Mouse (Mus musculus) ES-Bruce4 (cell line): ENCODE measurements at regions not wholly inside any gene's neighbourhood (a gene's known extent, or its start where the extent isn't known, plus 50 kb on each side); places are given as distances from the start of the nearest gene placed in this dataset.

Source experiments
- EP300 ChIP-seq: IDR thresholded peaks from 2 replicates; pipeline ENCODE4 v1.6.1; 2011; ENCODE audit warnings: low read depth, low read length; ENCODE audit not compliant: insufficient read depth
- POLR2A ChIP-seq: IDR thresholded peaks from one replicate; pipeline ENCODE4 v1.8.1; 2011; ENCODE audit warnings: low read length; ENCODE audit not compliant: insufficient read depth

DNA sequence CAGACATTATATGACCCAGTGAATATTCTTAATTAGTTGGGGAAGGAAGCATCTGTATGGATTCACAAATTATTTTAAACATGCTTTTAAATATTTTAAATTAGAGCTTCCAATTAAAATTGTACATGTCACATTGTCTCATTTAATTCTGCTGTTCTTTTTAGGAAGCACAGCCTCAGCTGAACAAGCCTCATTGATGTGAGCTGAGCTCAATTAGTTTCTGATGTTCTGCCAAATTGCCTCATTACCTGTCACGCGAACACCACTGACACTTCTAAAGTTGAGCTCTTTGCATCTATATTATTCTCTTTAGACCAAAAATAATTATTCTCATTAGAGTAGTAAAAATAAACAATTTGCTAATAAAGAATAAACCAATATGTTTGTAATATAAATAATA lies 1530.0 kb upstream of the Tenm3 start:
- no peak for TF ChIP-seq POLR2A
- TF ChIP-seq EP300 = no peak
